Mouse (Mus musculus): ENCODE measurements around the gene Dpy19l1.

DNA sequence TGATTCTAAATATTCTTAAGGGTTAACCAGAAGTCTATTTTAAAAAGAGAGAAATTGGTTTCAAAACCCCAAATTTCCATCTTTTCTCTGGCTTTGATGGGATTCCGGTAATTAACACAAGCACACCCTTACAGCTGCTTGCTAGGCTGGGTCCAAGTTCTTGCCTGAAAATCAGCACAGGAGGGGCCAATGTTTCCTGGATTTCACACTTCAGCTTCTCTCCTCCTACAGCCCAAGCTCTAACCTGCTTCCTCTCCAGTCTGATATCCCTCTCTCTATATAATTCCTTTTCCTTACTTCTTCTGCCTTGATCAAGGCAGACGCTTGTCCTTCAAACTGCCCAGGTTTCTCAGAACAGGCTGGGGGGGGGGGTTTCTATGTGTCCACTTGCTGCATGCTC, 6.7 kb downstream of the Dpy19l1 start:
- TF ChIP-seq UBTF (IDR thresholded peaks at IDR 0.05; ENCODE audit: low read depth, low read length) (no peak), CTCF (conservative IDR thresholded peaks at IDR 0.05 in 1 of 2, IDR thresholded peaks at IDR 0.05 in 1 of 2; ENCODE audit: low read depth in 2 of 2, low read length in 2 of 2) (no peak), MEF2A (IDR thresholded peaks at IDR 0.05; ENCODE audit: borderline replicate concordance, low read depth, low read length) (no peak), E2F4 (IDR thresholded peaks at IDR 0.05; ENCODE audit: insufficient replicate concordance, low read depth, low read length) (no peak), USF1 (IDR thresholded peaks at IDR 0.05; ENCODE audit: low read depth, low read length) (no peak), SMC3 (IDR thresholded peaks at IDR 0.05; ENCODE audit: low read depth, low read length) (no peak), RCOR1 (conservative IDR thresholded peaks at IDR 0.05; ENCODE audit: low read depth, low read length) (no peak), TCF12 (IDR thresholded peaks at IDR 0.05; ENCODE audit: low read depth, low read length) (no peak), POLR2A (IDR thresholded peaks at IDR 0.05; ENCODE audit: low read depth, low read length) (no peak), ETS1 (conservative IDR thresholded peaks at IDR 0.05; ENCODE audit: low read depth, low read length) (no peak), ZMIZ1 (IDR thresholded peaks at IDR 0.05; ENCODE audit: low read depth, low read length) (no peak), EP300 (IDR thresholded peaks at IDR 0.05; ENCODE audit: low read length) (no peak)
